Mouse (Mus musculus) liver, embryonic 11.5 days (tissue): ENCODE results near the gene Plet1. TPM values are rescaled to one million over a fixed set of nuclear protein-coding genes. Genes with fewer than 3 reads are reported as not detected.
A peak's percentile ranks its signal among the peaks of the same experiment; 100 is the strongest.

Experiments used
- ATAC-seq: fragments of 200-750 bp; cut with Nextera tagmentation; replicated peaks from 2 replicates; pipeline ENCODE4 v1.8.0; 2017; ENCODE audit warnings: moderate number of reproducible peaks, mild to moderate bottlenecking, moderate TSS enrichment, moderate library complexity; ENCODE audit not compliant: low FRiP score
- DNase-seq: peaks from one replicate; pipeline ENCODE4 v3.0.0-alpha.2; 2017; ENCODE audit warnings: low spot score
- H3K27ac ChIP-seq: fragments of 300-500 bp; sonication (generic); 2 replicates; pipeline ENCODE4 v1.5.1; 2014; ENCODE audit warnings: mild to moderate bottlenecking, low read depth, low read length, control low read depth
- H3K27me3 ChIP-seq: fragments of 300-500 bp; sonication (generic); replicated peaks from 2 replicates; pipeline ENCODE4 v1.6.1; 2014; ENCODE audit warnings: low read length, mixed read lengths; ENCODE audit not compliant: control insufficient read depth, insufficient read depth
- H3K36me3 ChIP-seq: fragments of 300-500 bp; sonication (generic); 2 replicates; pipeline ENCODE4 v1.6.1; 2014; ENCODE audit warnings: mild to moderate bottlenecking, low read length, moderate library complexity, mixed read lengths; ENCODE audit not compliant: control insufficient read depth, insufficient read depth
- H3K4me1 ChIP-seq: fragments of 300-500 bp; sonication (generic); replicated peaks from 2 replicates; pipeline ENCODE4 v1.6.1; 2014; ENCODE audit warnings: low read length, mixed read lengths; ENCODE audit not compliant: control insufficient read depth, insufficient read depth
- H3K4me2 ChIP-seq: fragments of 300-500 bp; sonication (generic); 2 replicates; pipeline ENCODE4 v1.6.1; 2014; ENCODE audit warnings: mild to moderate bottlenecking, control low read depth, moderate library complexity
- H3K4me3 ChIP-seq: fragments of 300-500 bp; sonication (generic); 2 replicates; pipeline ENCODE4 v1.5.1; 2014; ENCODE audit warnings: low read depth, low read length, control low read depth
- H3K9ac ChIP-seq: fragments of 300-500 bp; sonication (generic); 2 replicates; pipeline ENCODE4 v1.6.1; 2014; ENCODE audit warnings: low read depth, low read length, control low read depth
- H3K9me3 ChIP-seq: fragments of 300-500 bp; sonication (generic); 2 replicates; pipeline ENCODE4 v1.6.1; 2016; ENCODE audit warnings: low read length, inconsistent platforms, mixed read lengths; ENCODE audit not compliant: control insufficient read depth
- WGBS: fragments of 180-500 bp; shearing (Covaris S2); extraction: QIAGEN DNeasy Blood & Tissue Kit; methylation state at CpG from one replicate; pipeline ENCODE4 v1.1.7; 2014; 5-methylcytosine and 5-hydroxymethylcytosine counted together
- polyA plus RNA-seq: library from polyadenylated mRNA; unstranded; fragments of >200 nt; fragmentation: Nextera tagmentation; extraction: Ambion mirVana; gene quantifications from 2 replicates; pipeline ENCODE4 v1.2.1, GENCODE M21; 2014

Gene Plet1
- polyA plus RNA-seq, 1 experiment from 2014 or later = 0.55 TPM

GRCm38 (mm10) chr9:50533791-50534190, 39.5 kb downstream of the Plet1 start:
- no peaks in the 10 kb centered on the region for H3K4me1 ChIP-seq
- H3K9ac ChIP-seq = no peak overlapping the region
- no peak for DNase-seq
- no peak overlapping the region for H3K4me3 ChIP-seq
- no peaks in the 10 kb centered on the region for H3K9me3 ChIP-seq
- no peaks in the 10 kb centered on the region for H3K27me3 ChIP-seq
- H3K36me3 ChIP-seq = no peaks in the 10 kb centered on the region
- ATAC-seq = no peak
- H3K27ac ChIP-seq = no peak overlapping the region
- WGBS = 78% methylated on average over 3 of the region's 3 CpGs
- H3K4me2 ChIP-seq = peak overlapping the region; percentile 33; the same call in 1 of the 2 replicates

GRCm38 (mm10) chr9:50535930-50536329, 41.6 kb downstream of the Plet1 start:
- Histone ChIP-seq H3K4me3 (no peak overlapping the region), H3K4me1 (no peaks in the 10 kb centered on the region), H3K36me3 (no peaks in the 10 kb centered on the region), H3K9ac (no peak overlapping the region), H3K27ac (no peak overlapping the region), H3K27me3 (no peaks in the 10 kb centered on the region), H3K4me2 (no peak overlapping the region), H3K9me3 (no peaks in the 10 kb centered on the region)
- WGBS = 86% methylated on average over 5 of the region's 5 CpGs
- DNase-seq (no peak), ATAC-seq (no peak)

GRCm38 (mm10) chr9:50536603-50537135, 42.3 kb downstream of the Plet1 start:
- Histone ChIP-seq H3K27ac (no peak overlapping the region), H3K9ac (no peak overlapping the region), H3K4me3 (no peak overlapping the region), H3K36me3 (no peaks in the 10 kb centered on the region), H3K4me1 (no peaks in the 10 kb centered on the region), H3K4me2 (no peak overlapping the region), H3K27me3 (no peaks in the 10 kb centered on the region), H3K9me3 (no peaks in the 10 kb centered on the region)
- DNase-seq (no peak), ATAC-seq (no peak)
- WGBS = 59% methylated on average over 7 of the region's 7 CpGs

GRCm38 (mm10) chr9:50537295-50537694, 43.0 kb downstream of the Plet1 start:
- WGBS = 50% methylated on average over 4 of the region's 4 CpGs
- Histone ChIP-seq H3K36me3 (no peaks in the 10 kb centered on the region), H3K27me3 (no peaks in the 10 kb centered on the region), H3K27ac (no peak overlapping the region), H3K9ac (no peak overlapping the region), H3K4me2 (no peak overlapping the region), H3K4me1 (no peaks in the 10 kb centered on the region), H3K4me3 (no peak overlapping the region), H3K9me3 (no peaks in the 10 kb centered on the region)
- no peak for DNase-seq
- ATAC-seq = no peak

GRCm38 (mm10) chr9:50540170-50540569, 45.8 kb downstream of the Plet1 start:
- H3K9me3 ChIP-seq = no peaks in the 10 kb centered on the region
- no peak overlapping the region for H3K27ac ChIP-seq
- H3K4me2 ChIP-seq = no peak overlapping the region
- H3K36me3 ChIP-seq = no peaks in the 10 kb centered on the region
- ATAC-seq (no peak), DNase-seq (no peak)
- no peaks in the 10 kb centered on the region for H3K27me3 ChIP-seq
- no peak overlapping the region for H3K4me3 ChIP-seq
- H3K9ac ChIP-seq = no peak overlapping the region
- no peaks in the 10 kb centered on the region for H3K4me1 ChIP-seq
- 50% methylated on average over 7 of the region's 7 CpGs for WGBS

GRCm38 (mm10) chr9:50542401-50542800, 48.1 kb downstream of the Plet1 start:
- no peak overlapping the region for H3K9ac ChIP-seq
- H3K4me3 ChIP-seq = no peak overlapping the region
- no peaks in the 10 kb centered on the region for H3K27me3 ChIP-seq
- no peaks in the 10 kb centered on the region for H3K4me1 ChIP-seq
- H3K27ac ChIP-seq = no peak overlapping the region
- H3K36me3 ChIP-seq = no peaks in the 10 kb centered on the region
- ATAC-seq (no peak), DNase-seq (no peak)
- WGBS = 74% methylated on average over 9 of the region's 9 CpGs
- no peaks in the 10 kb centered on the region for H3K9me3 ChIP-seq
- no peak overlapping the region for H3K4me2 ChIP-seq

GRCm38 (mm10) chr9:50547859-50548478, 53.6 kb downstream of the Plet1 start:
- Histone ChIP-seq H3K9me3 (no peaks in the 10 kb centered on the region), H3K27ac (no peak overlapping the region), H3K36me3 (no peaks in the 10 kb centered on the region), H3K4me2 (no peak overlapping the region), H3K4me3 (no peak overlapping the region), H3K9ac (no peak overlapping the region), H3K4me1 (no peaks in the 10 kb centered on the region), H3K27me3 (no peaks in the 10 kb centered on the region)
- 42% methylated on average over 5 of the region's 5 CpGs for WGBS
- ATAC-seq = no peak
- DNase-seq = no peak

GRCm38 (mm10) chr9:50548936-50549335, 54.6 kb downstream of the Plet1 start:
- DNase-seq (no peak), ATAC-seq (no peak)
- H3K4me3 ChIP-seq = no peak overlapping the region
- H3K9me3 ChIP-seq = no peaks in the 10 kb centered on the region
- no peak overlapping the region for H3K9ac ChIP-seq
- H3K4me1 ChIP-seq = no peaks in the 10 kb centered on the region
- no peak overlapping the region for H3K27ac ChIP-seq
- no peaks in the 10 kb centered on the region for H3K36me3 ChIP-seq
- no peaks in the 10 kb centered on the region for H3K27me3 ChIP-seq
- H3K4me2 ChIP-seq = no peak overlapping the region
- 80% methylated on average over 4 of the region's 4 CpGs for WGBS

GRCm38 (mm10) chr9:50552206-50552605, 57.9 kb downstream of the Plet1 start:
- no peak for DNase-seq
- 50% methylated on average over 5 of the region's 5 CpGs for whole genome bisulfite sequencing
- no peak overlapping the region for H3K27ac ChIP-seq

More at GRCm38 (mm10) chr9:50552206-50552605, 57.9 kb downstream of the Plet1 start:
- H3K27me3 ChIP-seq = no peaks in the 10 kb centered on the region
- H3K36me3 ChIP-seq = no peaks in the 10 kb centered on the region
- no peak overlapping the region for H3K4me2 ChIP-seq
- H3K9me3 ChIP-seq = no peaks in the 10 kb centered on the region
- H3K4me3 ChIP-seq = no peak overlapping the region
- ATAC-seq = no peak
- no peaks in the 10 kb centered on the region for H3K4me1 ChIP-seq
- H3K9ac ChIP-seq = no peak overlapping the region
